Mouse (Mus musculus) midbrain, embryonic 14.5 days (tissue): Measurements from ENCODE around the gene Gm10283. TPM values are rescaled to one million over a fixed set of nuclear protein-coding genes. Genes with fewer than 3 reads are reported as not detected.

Experiments used
- ATAC-seq: fragments of 200-750 bp; cut with Nextera tagmentation; 2 replicates; pipeline ENCODE4 v1.8.0; 2017; ENCODE audit warnings: moderate number of reproducible peaks, moderate library complexity; ENCODE audit not compliant: low FRiP score, low TSS enrichment
- DNase-seq: peaks from one replicate; pipeline ENCODE4 v3.0.0-alpha.2; 2015
- H3K27ac ChIP-seq: fragments of 300-500 bp; sonication (generic); replicated peaks from 2 replicates; pipeline ENCODE4 v1.5.1; 2014; ENCODE audit warnings: mild to moderate bottlenecking, low read depth, low read length, moderate library complexity
- H3K27me3 ChIP-seq: fragments of 300-500 bp; sonication (generic); 2 replicates; pipeline ENCODE4 v1.6.1; 2014; ENCODE audit warnings: low read length, control low read depth, mixed read lengths; ENCODE audit not compliant: control insufficient read depth, insufficient read depth
- H3K36me3 ChIP-seq: fragments of 300-500 bp; sonication (generic); 2 replicates; pipeline ENCODE4 v1.6.1; 2014; ENCODE audit warnings: low read length, control low read depth; ENCODE audit not compliant: control insufficient read depth, insufficient read depth
- H3K4me1 ChIP-seq: fragments of 300-500 bp; sonication (generic); 2 replicates; pipeline ENCODE4 v1.6.1; 2014; ENCODE audit warnings: mild to moderate bottlenecking, antibody characterized with exemption, low read length, control low read depth; ENCODE audit not compliant: control insufficient read depth, insufficient read depth
- H3K4me2 ChIP-seq: fragments of 300-500 bp; sonication (generic); 2 replicates; pipeline ENCODE4 v1.6.1; 2014; ENCODE audit warnings: mild to moderate bottlenecking, low read length, moderate library complexity
- H3K4me3 ChIP-seq: fragments of 300-500 bp; sonication (generic); replicated peaks from 2 replicates; pipeline ENCODE4 v1.5.1; 2014; ENCODE audit warnings: low read depth, low read length
- H3K9ac ChIP-seq: fragments of 300-500 bp; sonication (generic); replicated peaks from 2 replicates; pipeline ENCODE4 v1.6.1; 2014; ENCODE audit warnings: mild to moderate bottlenecking, low read length, moderate library complexity
- H3K9me3 ChIP-seq: fragments of 300-500 bp; sonication (generic); 2 replicates; pipeline ENCODE4 v1.6.1; 2016; ENCODE audit warnings: low read length, control low read depth, mixed read lengths; ENCODE audit not compliant: control insufficient read depth
- WGBS: fragments of 180-500 bp; shearing (Covaris S2); extraction: QIAGEN DNeasy Blood & Tissue Kit; methylation state at CpG from one replicate; pipeline ENCODE4 v1.1.7; 2014; 5-methylcytosine and 5-hydroxymethylcytosine counted together
- polyA plus RNA-seq: library from polyadenylated mRNA; unstranded; fragments of >200 nt; fragmentation: Nextera tagmentation; extraction: Ambion mirVana; gene quantifications from 2 replicates; pipeline ENCODE4 v1.2.1, GENCODE M21; 2014

Gene Gm10283
- polyA plus RNA-seq, 1 experiment from 2014 or later, result not detected

- Histone ChIP-seq H3K9me3 (no peaks in the 10 kb centered on the region), H3K27me3 (no peaks in the 10 kb centered on the region), H3K36me3 (no peaks in the 10 kb centered on the region), H3K4me3 (no peak overlapping the region), H3K27ac (no peak overlapping the region), H3K4me1 (no peaks in the 10 kb centered on the region), H3K9ac (no peak overlapping the region), H3K4me2 (no peak overlapping the region)
- DNase-seq, result no peak
- 95% methylated on average over 2 of the region's 2 CpGs for WGBS
- no peak for ATAC-seq
Measured at GRCm38 (mm10) chr8:60386589-60386988, 116.4 kb downstream of the Gm10283 start.

Other genes starting within 250 kb of the Gm10283 start
- 1.6 and 1.8 TPM in 2 replicates for gene Aadat, start 2.7 kb upstream of the Gm10283 start, polyA plus RNA-seq
- 2.4 and 3.0 TPM in 2 replicates for gene Mfap3l, start 129.6 kb upstream of the Gm10283 start, polyA plus RNA-seq